Comparison of ENCODE assay signal across 8 mouse cellular contexts in genomic region chr13:74399298-74399839, GRCm38 (mm10). TPM values are rescaled to one million over a fixed set of nuclear protein-coding genes. Genes with fewer than 3 reads are reported as not detected.
DNase-seq lines count a peak whose midpoint lies in the region; ATAC-seq and TF ChIP-seq lines count a peak whose summit lies in the region.

Gene Ftl1-ps1, plus strand, starts transcription at chr13:74399694.

- no peak for ATAC-seq in erythroid progenitor cell, adult 5-6 weeks (replicated peaks; ENCODE audit: low FRiP score, poor library complexity, severe bottlenecking)
- ATAC-seq in midbrain, embryonic 13.5 days, result no peak

- peak within 1 kb of the TSS; percentile 2; the same call in 1 of the 2 replicates for H3K4me2 ChIP-seq in CH12.LX (ENCODE audit: insufficient read depth, low read depth, poor library complexity, severe bottlenecking)
- H3K4me2 ChIP-seq in midbrain, embryonic 13.5 days (replicated peaks), result 0 out of 2 replicates have a peak within 1 kb of the TSS, but pooled peaks have one; percentile 17

- TF ChIP-seq RAD21 in CH12.LX (IDR thresholded peaks at IDR 0.05; ENCODE audit: low read depth, low read length), result no peak

- H3K9me3 ChIP-seq in CH12.LX (replicated peaks; ENCODE audit: low read length), result no peaks in the 10 kb centered on the region
- H3K9me3 ChIP-seq in midbrain, embryonic 13.5 days, result no peaks in the 10 kb centered on the region

- dilution Hi-C loops in CH12.LX (cut with MboI; ENCODE audit: extremely low pct_ligation_motif_present, extremely low pct_unique_long_range_greater_than_20kb, low sequenced_read_pairs), result no loop called here

- in situ Hi-C loops in CH12.LX (cut with MboI; ENCODE audit: low pct_ligation_motif_present, low pct_unique_long_range_greater_than_20kb, low sequenced_read_pairs), result no loop called here

- no peaks in the 10 kb centered on the region for H3K79me2 ChIP-seq in CH12.LX (replicated peaks; ENCODE audit: control insufficient read depth, extremely low read depth, insufficient read depth, poor library complexity, severe bottlenecking)

- no peak for TF ChIP-seq CTCF in CH12.LX (conservative IDR thresholded peaks at IDR 0.05 in 1 of 2, IDR thresholded peaks at IDR 0.05 in 1 of 2; ENCODE audit: low read depth in 2 of 2, low read length in 2 of 2)

- no peaks in the 10 kb centered on the region for H3K4me1 ChIP-seq in CH12.LX (ENCODE audit: control insufficient read depth in 1 of 2, insufficient read depth in 2 of 2)
- H3K4me1 ChIP-seq in midbrain, embryonic 13.5 days (replicated peaks), result no peaks in the 10 kb centered on the region

- H3K36me3 ChIP-seq in CH12.LX (replicated peaks in 1 of 2; ENCODE audit: control insufficient read depth in 1 of 2, insufficient read depth in 1 of 2, low read length in 1 of 2), result no peaks in the 10 kb centered on the region
- H3K36me3 ChIP-seq in midbrain, embryonic 13.5 days, result no peaks in the 10 kb centered on the region

- WGBS in midbrain, embryonic 13.5 days, result 10% methylated on average over 11 of the region's 11 CpGs

- DNase-seq in CH12.LX (ENCODE audit: extremely low read depth) (no peak), WW6 (ENCODE audit: low read depth, low spot score) (peak; percentile 87)
- no peak for DNase-seq in heart, postnatal 36 days
- no peak for DNase-seq in layer of hippocampus, postnatal 25 days (ENCODE audit: extremely low spot score in 1 of 2, low spot score in 1 of 2)
- no peak for DNase-seq in cerebellum, postnatal 25 days
- no peak for DNase-seq in cerebellum, postnatal 14 days

- no peak for TF ChIP-seq EP300 in CH12.LX (IDR thresholded peaks at IDR 0.05; ENCODE audit: low read length)

- no peak within 1 kb of the TSS for H3K27ac ChIP-seq in CH12.LX (ENCODE audit: insufficient read depth, low read depth)
- no peak within 1 kb of the TSS for H3K27ac ChIP-seq in midbrain, embryonic 13.5 days

- no peak for TF ChIP-seq POLR2A in CH12.LX (IDR thresholded peaks at IDR 0.05; ENCODE audit: low read depth, low read length)

- H3K4me3 ChIP-seq in CH12.LX (replicated peaks in 1 of 3; ENCODE audit: low read depth in 2 of 3, low read length in 2 of 3, poor library complexity in 1 of 3), result no peak within 1 kb of the TSS
- H3K4me3 ChIP-seq in midbrain, embryonic 13.5 days (replicated peaks), result no peak within 1 kb of the TSS

- intact Hi-C loops in heart, postnatal 36 days (cut with DNase I), result no loop called here

- peaks cover 3% of the 10 kb centered on the region for H3K27me3 ChIP-seq in CH12.LX (replicated peaks)
- no peaks in the 10 kb centered on the region for H3K27me3 ChIP-seq in midbrain, embryonic 13.5 days

- H3K9ac ChIP-seq in CH12.LX (ENCODE audit: insufficient read depth, low read depth), result no peak within 1 kb of the TSS
- no peak within 1 kb of the TSS for H3K9ac ChIP-seq in midbrain, embryonic 13.5 days (replicated peaks)

TF ChIP-seq in CH12.LX, 34 proteins besides CTCF, POLR2A, EP300 and RAD21:
- no peak for TF ChIP-seq SIN3A (IDR thresholded peaks at IDR 0.05; ENCODE audit: low read length)
- TF ChIP-seq CHD1 (IDR thresholded peaks at IDR 0.05; ENCODE audit: low read depth, low read length), result no peak
- no peak for TF ChIP-seq POLR2AphosphoS2 (IDR thresholded peaks at IDR 0.05; ENCODE audit: low read depth, low read length)
- TF ChIP-seq JUND (conservative IDR thresholded peaks at IDR 0.05; ENCODE audit: low read depth, low read length), result no peak
- TF ChIP-seq PAX5 (IDR thresholded peaks at IDR 0.05; ENCODE audit: low read length), result no peak
- TF ChIP-seq RCOR1 (conservative IDR thresholded peaks at IDR 0.05; ENCODE audit: low read depth, low read length), result no peak
- no peak for TF ChIP-seq ZMIZ1 (IDR thresholded peaks at IDR 0.05; ENCODE audit: low read depth, low read length)

RNA-seq across cellular contexts. Expression of gene Ftl1-ps1, which starts in this region (rescaled TPM):
- total RNA-seq in CH12.LX (2012; rRNA removed) (947 and 1,147 TPM in 2 replicates), CH12.LX (2014; rRNA removed) (1,091 and 1,319 TPM in 2 replicates)
- polyA plus RNA-seq in CH12.LX (2012; ENCODE audit: insufficient read length, low read depth), result 2,498 and 2,868 TPM in 2 replicates
- 88.0 and 131 TPM in 2 replicates for total RNA-seq in erythroid progenitor cell, adult 5-6 weeks (2015; ENCODE audit: low replicate concordance)
- 27.9 and 36.8 TPM in 2 replicates for total RNA-seq in erythroid progenitor cell, adult 5-6 weeks (2017; ENCODE audit: low replicate concordance)
- 100 to 1,000 TPM; 275 to 280 TPM for total RNA-seq in heart, postnatal 36 days (2021)
- total RNA-seq in layer of hippocampus, postnatal 25 days (2021), result 100 to 1,000 TPM; 180 to 190 TPM
- polyA plus RNA-seq in midbrain, embryonic 13.5 days (2015; fragmentation: Nextera tagmentation; extraction: Ambion mirVana), result 97.5 and 136 TPM in 2 replicates

Comparison
In these comparisons a context has a peak if more than half of its experiments do, and no peak if none do; other contexts are left out.
1. RNA of gene Ftl1-ps1 (polyA plus RNA-seq): 2,498 to 2,868 TPM in CH12.LX; 97.5 to 136 TPM in midbrain, embryonic 13.5 days; every median in the first group is over 10 times any median in the second.